Mouse (Mus musculus) spleen, adult 2 months (tissue): ENCODE measurements around the gene Hspa8.

Experiments
- CTCF ChIP-seq: fragments of 200-500 bp; IDR thresholded peaks from 2 replicates; pipeline ENCODE4 v1.5.1; 2011; ENCODE audit warnings: mild to moderate bottlenecking, inconsistent platforms; ENCODE audit not compliant: insufficient read depth, insufficient read length, insufficient replicate concordance; ENCODE audit errors: extremely low read depth
- POLR2A ChIP-seq: fragments of 200-500 bp; IDR thresholded peaks from 2 replicates; pipeline ENCODE4 v1.6.1; 2011; ENCODE audit warnings: low read depth, low read length, inconsistent platforms

DNA sequence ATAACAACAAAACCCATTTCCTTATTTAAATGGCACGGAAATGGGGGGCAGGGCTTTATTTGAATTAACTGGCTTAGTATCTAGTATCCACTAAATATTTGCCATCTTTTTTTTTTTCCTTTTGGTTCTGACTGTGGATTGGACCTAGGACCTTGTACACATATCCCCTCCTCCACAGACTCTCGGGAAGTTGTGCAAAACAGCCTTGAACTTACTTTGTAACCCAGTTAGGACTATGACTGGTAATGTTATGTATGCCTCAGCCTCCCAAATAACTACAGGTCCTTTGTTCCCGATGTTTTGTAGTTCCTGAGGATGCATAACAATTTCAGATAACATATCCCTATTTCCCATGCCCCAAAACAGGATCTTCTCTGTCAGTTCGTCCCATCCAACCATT is 26.9 kb upstream of the Hspa8 start:
- TF ChIP-seq POLR2A (no peak), CTCF (no peak)
